Mouse (Mus musculus) mouse trophoblast stem cell (cell line): ENCODE data around the gene Camta1.

ENCODE experiments used
- in situ Hi-C, 2 experiments: fragments of 300-500 bp; cut with MseI, MboI; formaldehyde crosslinking; loops; 2 replicates in 1 of 2; 3 replicates in 1 of 2; pipeline ENCODE4 v1.15.1; 2025

Camta1 gene

DNA sequence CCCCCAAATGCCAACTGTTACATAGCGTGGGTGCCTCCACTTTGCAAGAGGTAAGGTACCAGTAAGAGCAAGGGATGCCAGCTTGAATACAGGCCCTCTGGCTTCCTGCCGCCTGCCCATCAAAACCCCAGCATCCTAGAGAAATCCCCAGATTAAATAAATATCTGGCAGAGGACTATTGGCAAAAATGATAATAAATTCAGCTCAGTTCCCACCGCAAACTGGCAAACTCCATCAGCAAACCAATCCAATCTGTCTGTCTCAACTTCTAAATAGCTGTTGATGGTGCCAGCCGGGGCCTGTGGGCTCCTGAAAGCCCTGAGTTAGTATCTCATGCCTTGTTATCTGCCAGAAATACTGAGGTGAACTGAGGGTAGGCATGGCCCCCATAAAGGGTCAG, 333.2 kb downstream of the Camta1 start:
- in situ Hi-C loops: no loop called here

- in situ Hi-C loops: no loop called here
These were observed 333.9 kb downstream of the Camta1 start for GRCm38 (mm10) chr4:151527763-151528162.

DNA sequence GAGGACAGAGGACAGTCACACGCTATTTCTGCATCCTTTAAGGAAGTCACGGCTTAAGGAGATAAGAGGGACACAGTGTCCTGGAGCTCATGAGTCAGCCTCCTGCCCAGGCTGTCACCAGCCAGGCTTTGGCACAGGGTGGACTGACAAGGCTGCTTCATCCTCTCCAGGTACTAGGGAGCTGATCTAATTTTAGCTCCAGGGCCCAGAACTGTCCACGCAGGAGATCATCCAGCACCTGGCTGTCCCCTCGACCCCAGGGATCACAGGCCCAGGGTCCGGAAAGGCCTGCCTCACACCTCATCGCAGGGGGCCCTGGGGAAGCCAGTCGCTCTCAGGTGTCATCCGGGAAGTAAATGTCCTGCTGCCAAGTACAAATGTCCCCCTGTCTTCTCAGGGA, 341.6 kb downstream of the Camta1 start:
- in situ Hi-C loops: no loop called here

- in situ Hi-C loops: no loop called here
These were observed 342.7 kb downstream of the Camta1 start for GRCm38 (mm10) chr4:151519011-151519410.

DNA sequence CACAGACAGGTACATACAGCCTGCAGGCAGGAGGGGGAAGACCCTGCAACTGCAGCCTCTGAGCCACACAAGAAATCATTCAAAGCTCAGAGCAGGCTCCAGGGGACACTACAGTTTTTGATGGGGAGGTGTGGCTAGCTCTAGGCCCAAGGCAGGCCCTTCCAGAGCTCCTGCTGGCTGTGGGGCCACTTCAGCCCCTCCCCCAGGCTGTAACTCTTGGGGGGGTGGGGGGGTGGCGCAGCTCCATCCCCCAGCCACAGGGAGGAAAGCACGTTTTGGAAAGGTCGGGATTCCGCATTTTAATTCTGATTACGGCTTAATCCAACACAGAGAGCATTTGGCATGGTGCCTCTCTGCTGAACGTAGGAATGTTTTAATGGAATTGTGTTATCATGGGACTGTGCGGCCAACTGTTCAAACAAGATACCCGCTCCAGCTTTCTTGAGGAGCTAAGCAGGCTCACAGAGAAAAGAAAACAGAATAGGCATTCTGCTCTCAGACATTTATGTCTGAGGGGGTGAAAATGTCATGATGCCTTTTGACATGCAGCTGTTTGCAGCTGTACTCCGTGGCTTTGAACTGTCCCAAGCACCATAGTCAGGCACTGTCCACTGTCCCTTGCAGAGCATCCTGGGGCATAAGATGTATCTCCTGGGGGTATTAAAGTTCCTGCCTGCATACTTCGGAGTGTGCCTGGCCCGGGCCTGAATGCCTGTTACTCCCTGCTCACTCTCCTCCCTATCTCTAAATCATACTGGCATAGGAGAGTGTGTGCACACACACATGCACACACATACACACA, 344.5 kb downstream of the Camta1 start:
- in situ Hi-C loops: no loop called here

DNA sequence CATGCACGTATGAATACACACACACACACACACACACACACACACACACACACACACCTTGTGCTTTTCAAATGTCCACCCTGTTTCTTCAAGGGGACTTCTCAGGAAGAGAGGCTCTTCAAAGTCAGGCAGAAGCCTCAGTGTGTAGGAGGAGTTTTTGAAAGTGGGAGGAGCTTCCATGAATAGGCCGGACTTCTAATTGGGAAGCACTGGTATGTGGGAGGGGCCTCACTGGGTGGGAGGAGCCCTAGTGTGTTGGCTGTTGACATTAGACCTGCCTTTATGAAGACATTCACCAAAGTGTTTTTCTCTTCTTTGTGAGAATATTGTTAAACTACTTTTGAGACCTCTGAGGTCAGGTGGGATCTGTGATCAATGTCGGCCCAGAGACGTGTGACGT, 346.4 kb downstream of the Camta1 start:
- in situ Hi-C loops: no loop called here

DNA sequence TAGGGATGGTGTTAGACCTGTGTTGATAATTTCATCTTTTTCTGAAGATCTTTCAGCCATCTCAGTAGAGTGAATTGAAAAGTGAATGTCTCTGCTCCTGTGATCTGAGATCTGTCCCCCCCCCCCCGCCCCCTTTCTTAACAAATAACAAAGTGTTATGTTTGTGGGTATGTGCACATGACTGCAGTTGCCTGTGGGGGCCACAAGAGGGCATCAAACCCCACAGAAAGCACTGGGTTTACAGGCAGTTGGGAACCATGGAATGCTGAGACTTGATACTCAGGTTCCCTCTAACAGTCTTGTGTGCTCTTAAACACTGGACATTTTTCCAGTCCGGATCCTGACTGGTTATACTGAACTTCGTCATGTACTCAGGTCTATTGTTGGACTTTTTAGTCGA, 350.6 kb downstream of the Camta1 start:
- in situ Hi-C loops: no loop called here

- in situ Hi-C loops: no loop called here
These were observed 351.3 kb downstream of the Camta1 start for GRCm38 (mm10) chr4:151510417-151510816.

DNA sequence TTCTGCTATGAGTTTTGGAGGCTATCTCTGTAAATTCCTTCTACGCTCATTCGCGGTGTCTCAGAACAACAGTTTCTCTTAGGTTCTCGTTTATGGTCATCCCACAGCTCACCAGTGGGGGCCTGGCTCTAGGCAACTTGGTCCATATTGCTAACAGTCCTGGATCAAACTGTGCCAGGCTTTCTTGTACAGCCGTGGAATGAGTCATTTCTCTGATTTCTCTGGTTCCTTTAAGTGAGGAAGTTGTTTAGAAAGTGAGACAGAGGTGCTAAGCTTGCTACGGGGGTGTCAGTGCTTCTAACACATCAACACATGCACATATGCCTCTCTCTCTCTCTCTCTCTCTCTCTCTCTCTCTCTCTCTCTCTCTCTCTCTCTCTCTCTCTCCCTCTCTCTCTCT, 355.0 kb downstream of the Camta1 start:
- in situ Hi-C loops: no loop called here

GRCm38 (mm10) chr4:151498481-151499276, 363.0 kb downstream of the Camta1 start:
- in situ Hi-C loops: no loop called here

GRCm38 (mm10) chr4:151496581-151496980, 365.1 kb downstream of the Camta1 start:
- in situ Hi-C loops: no loop called here

DNA sequence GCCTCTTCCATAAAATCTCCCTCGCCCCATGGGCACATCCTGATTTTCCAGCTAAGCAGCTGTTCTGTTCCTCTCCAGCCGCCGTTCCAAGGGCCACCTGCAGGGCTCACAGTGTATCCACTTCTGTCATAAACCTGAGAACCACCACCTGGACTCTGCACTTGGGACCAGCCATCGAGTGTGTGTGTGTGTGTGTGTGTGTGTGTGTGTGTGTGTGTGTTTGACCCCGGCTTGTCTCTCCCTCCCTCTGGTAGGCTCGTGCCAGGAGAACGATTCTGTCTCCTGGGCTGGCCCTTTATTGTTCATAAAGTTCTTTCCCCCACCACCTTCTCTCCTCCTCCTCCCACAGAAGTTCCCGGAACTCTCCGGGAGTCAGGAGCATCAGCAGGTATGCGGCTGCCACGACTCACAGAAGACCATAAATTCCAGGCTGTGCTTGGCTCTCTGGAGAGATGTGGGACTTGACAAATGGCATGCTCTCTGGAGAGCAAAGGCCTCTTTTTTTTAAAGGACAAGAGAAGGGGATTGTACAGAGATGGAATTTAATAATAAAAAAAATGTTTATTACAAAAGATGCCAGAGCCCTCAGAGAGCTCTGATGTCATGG, 366.3 kb downstream of the Camta1 start:
- in situ Hi-C loops: no loop called here

DNA sequence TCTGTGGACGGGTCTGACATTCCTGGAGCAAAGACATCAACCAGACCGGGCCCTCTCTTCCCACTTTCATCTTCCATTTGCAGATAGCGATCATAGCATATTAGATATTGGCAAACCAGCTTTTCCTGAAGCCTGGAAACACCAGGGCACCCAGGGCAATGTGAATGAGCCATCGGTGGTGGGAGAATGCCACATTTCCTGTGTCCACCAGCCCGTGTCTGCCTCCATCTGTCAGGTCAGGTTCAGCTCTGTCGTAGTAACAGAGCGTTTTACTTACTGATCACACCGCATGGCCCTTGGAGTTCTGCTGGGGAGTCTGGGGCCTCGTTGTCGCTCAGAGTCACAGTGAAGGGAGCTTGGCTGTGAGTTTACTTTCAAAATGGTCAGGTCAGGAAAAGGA, 368.9 kb downstream of the Camta1 start:
- in situ Hi-C loops: no loop called here

DNA sequence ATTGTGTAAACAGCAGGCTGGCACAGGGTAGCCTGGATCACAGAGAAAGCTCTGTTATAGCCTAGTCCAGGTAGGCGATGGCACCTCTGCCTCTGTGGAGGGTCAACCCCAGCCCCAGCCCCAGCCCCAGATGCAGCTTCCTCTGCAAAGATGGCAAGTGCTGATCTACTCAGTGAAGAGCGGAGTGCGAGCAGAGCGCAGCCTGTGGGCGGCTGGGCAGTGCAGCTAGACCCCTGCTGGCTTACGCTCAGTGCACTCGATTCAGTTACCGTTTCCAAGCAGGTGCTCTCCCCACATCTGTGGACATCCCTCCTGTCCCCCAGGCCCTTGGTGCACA, 377.7 kb downstream of the Camta1 start:
- in situ Hi-C loops: no loop called here

- in situ Hi-C loops: no loop called here
These were observed 378.2 kb downstream of the Camta1 start for GRCm38 (mm10) chr4:151483299-151483976.

DNA sequence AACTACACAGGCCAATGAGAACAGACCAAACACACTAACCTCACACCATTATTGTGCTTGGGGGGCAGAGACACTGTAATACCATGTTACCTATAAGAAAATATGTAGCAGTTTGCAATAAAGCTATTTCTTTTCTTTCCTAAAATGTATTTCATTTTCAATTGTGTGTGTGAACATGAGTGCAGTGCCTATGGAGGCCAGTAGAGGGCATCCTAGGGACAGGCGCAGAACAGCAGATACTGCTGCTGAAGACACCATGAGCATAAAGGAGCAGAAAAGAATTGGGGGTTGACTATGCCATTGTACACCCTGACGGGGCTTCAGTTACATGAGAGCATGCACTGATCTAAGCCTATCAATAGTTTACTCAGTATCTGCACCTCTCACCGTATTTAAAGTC, 380.7 kb downstream of the Camta1 start:
- in situ Hi-C loops: no loop called here

GRCm38 (mm10) chr4:151477950-151478349, 383.7 kb downstream of the Camta1 start:
- in situ Hi-C loops: no loop called here

DNA sequence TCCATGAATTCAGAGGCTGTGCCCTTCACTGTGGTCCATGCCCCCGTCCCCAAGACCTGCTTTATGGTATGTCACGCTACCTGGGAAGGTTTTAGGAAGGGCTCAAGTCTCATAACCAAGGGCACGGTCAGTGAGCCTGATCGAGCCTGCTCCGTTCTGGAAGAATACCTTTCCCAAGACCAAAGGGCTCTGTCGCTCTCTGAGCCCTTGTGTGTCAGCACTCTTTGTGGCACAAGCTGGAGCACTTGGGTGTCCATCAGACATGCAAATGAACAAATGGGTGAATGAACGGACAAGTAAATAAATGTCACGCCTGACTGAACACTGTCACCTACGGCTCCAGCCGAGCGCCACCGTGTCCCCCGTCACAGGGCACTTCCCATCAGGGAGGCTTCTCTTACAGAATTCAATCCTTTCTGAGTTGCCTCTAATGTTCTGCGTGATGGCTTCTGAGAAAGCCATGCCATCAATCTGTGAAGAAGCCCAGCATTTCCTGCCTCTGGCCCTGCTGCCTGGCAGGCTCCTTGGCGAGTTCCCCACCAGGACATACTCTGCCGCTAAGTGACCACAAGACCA, 386.7 kb downstream of the Camta1 start:
- in situ Hi-C loops: no loop called here

DNA sequence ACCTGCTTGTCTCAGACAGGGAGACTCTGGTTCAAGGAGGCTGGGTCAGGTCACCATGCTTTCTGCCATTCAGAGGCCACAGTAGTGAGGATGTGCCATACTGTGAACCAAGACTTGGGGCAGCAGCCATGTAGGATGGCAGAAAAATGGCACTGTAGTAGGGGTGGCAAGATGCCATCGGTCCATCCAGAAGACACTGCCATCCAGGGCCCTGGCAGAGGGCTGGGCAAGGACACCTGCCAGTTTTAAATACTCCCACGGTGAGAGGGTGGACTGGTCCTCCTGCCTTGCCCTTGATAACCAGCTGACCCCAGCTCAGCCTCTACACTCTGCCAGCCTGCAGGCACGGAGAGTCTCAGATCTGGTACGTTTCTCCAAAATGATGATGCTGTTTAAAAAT, 389.8 kb downstream of the Camta1 start:
- in situ Hi-C loops: no loop called here

DNA sequence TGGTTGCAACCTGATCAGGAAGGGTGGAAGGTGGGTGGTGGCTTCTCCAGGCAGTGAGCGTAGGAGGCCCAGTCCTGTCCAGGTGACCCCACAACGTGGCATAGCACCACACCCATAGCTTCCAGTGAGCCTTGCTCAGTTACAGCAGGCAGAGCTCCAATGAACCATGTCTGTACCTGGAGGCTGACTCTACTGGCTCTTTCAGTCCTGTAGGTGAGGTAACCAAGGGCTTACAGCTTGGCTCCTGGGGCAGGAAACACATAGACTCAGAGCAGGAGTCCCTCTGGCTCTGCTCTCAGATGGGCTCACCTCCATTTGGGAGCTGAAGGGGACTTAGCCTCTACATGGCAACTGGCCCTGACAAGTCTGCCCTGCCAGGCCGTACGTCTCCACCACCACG, 393.3 kb downstream of the Camta1 start:
- in situ Hi-C loops: no loop called here

DNA sequence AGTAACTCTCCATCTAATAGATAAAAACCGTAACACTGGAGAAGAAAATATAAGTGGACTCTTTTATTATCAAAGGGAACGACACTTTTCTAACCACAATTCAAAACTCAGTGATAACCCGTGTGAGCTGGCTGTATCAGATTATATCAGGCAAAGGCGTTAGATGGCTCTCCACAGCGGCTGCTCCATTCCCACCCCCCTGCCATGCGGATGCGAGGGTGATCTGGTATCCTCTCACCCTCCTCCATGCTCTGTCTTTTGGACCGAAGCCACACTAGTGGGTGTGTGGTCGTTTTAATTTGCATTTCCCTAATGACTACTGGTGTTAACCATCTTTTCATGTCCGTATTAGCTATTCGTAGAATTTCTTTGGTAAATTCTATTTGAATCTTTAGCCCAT, 403.0 kb downstream of the Camta1 start:
- in situ Hi-C loops: no loop called here

GRCm38 (mm10) chr4:151454611-151455010, 407.1 kb downstream of the Camta1 start:
- in situ Hi-C loops: no loop called here
